Mouse (Mus musculus) forebrain, postnatal 0 days (tissue): ENCODE results near the gene Camta1. TPM values are rescaled to one million over a fixed set of nuclear protein-coding genes. Genes with fewer than 3 reads are reported as not detected.
A peak's percentile ranks its signal among the peaks of the same experiment; 100 is the strongest.
"Not testable (repeated sequence)": the region's sequence is repeated elsewhere in the genome, so short reads cannot be mapped to it uniquely, and the experiment has no call there.

Experiments used
- ATAC-seq: fragments of 200-750 bp; cut with Nextera tagmentation; 2 replicates; pipeline ENCODE4 v1.8.0; 2017; ENCODE audit warnings: mild to moderate bottlenecking, moderate library complexity
- DNase-seq: peaks from one replicate; pipeline ENCODE4 v3.0.0-alpha.2; 2015
- H3K27ac ChIP-seq: fragments of 300-500 bp; sonication (generic); 2 replicates; pipeline ENCODE4 v1.5.1; 2014; ENCODE audit warnings: low read depth, mild to moderate bottlenecking, antibody characterized with exemption, low read length, moderate library complexity, mixed read lengths
- H3K27me3 ChIP-seq: fragments of 300-500 bp; sonication (generic); 2 replicates; pipeline ENCODE4 v1.6.1; 2014; ENCODE audit warnings: mild to moderate bottlenecking, low read length, mixed read lengths; ENCODE audit not compliant: insufficient read depth
- H3K36me3 ChIP-seq: fragments of 300-500 bp; sonication (generic); 2 replicates; pipeline ENCODE4 v1.6.1; 2014; ENCODE audit warnings: mild to moderate bottlenecking, moderate library complexity; ENCODE audit not compliant: insufficient read depth
- H3K4me1 ChIP-seq: fragments of 300-500 bp; sonication (generic); 2 replicates; pipeline ENCODE4 v1.6.1; 2014; ENCODE audit warnings: antibody characterized with exemption; ENCODE audit not compliant: insufficient read depth
- H3K4me2 ChIP-seq: fragments of 300-500 bp; sonication (generic); 2 replicates; pipeline ENCODE4 v1.6.1; 2014; ENCODE audit warnings: low read depth, mild to moderate bottlenecking, moderate library complexity
- H3K4me3 ChIP-seq: fragments of 300-500 bp; sonication (generic); 2 replicates; pipeline ENCODE4 v1.5.1; 2014; ENCODE audit warnings: low read depth, low read length, mixed read lengths
- H3K9ac ChIP-seq: fragments of 300-500 bp; sonication (generic); 2 replicates; pipeline ENCODE4 v1.6.1; 2014; ENCODE audit warnings: mild to moderate bottlenecking
- H3K9me3 ChIP-seq: fragments of 300-500 bp; sonication (generic); 2 replicates; pipeline ENCODE4 v1.6.1; 2016; ENCODE audit warnings: low read length
- CTCF ChIP-seq: sonication (generic); IDR thresholded peaks from 2 replicates; pipeline ENCODE4 v1.5.1; 2016; ENCODE audit warnings: antibody characterized with exemption, control low read depth, low read depth
- WGBS: fragments of 180-500 bp; shearing (Covaris S2); extraction: QIAGEN DNeasy Blood & Tissue Kit; methylation state at CpG from one replicate; pipeline ENCODE4 v1.1.7; 2014; 5-methylcytosine and 5-hydroxymethylcytosine counted together
- polyA plus RNA-seq: library from polyadenylated mRNA; unstranded; fragments of >200 nt; fragmentation: Nextera tagmentation; extraction: Ambion mirVana; gene quantifications from 2 replicates; pipeline ENCODE4 v1.2.1, GENCODE M21; 2015
- total RNA-seq: library from RNA; depleted of rRNA; stranded (reverse); fragments of >200 nt; gene quantifications from 2 replicates; pipeline ENCODE4 v1.2.3, GENCODE M21; 2014

The Camta1 gene
- total and polyA plus RNA-seq, 2 experiments from 2014 or later, result 87.4 to 131 TPM

- Histone ChIP-seq H3K4me3 (peak within 1 kb of the TSS; percentile 60), H3K27ac (no peak within 1 kb of the TSS), H3K9ac (peak within 1 kb of the TSS; percentile 32), H3K27me3 (no peaks in the 10 kb centered on the region), H3K9me3 (no peaks in the 10 kb centered on the region), H3K4me1 (no peaks in the 10 kb centered on the region; the same call in 1 of the 2 replicates), H3K4me2 (peak within 1 kb of the TSS; percentile 92), H3K36me3 (peaks cover 21% of the 10 kb centered on the region)
- 3% methylated on average over 76 of the region's 79 CpGs for WGBS
- DNase-seq (peak; percentile 89), ATAC-seq (peak; percentile 97)
- TF ChIP-seq CTCF, result no peak
These were observed 817.4 kb downstream of the Camta1 start, which contains the start of gene Per3 for GRCm38 (mm10) chr4:151044037-151044943. Gene Per3 (minus strand): TSS chr4:151044665.

- Histone ChIP-seq H3K27me3 (no peaks in the 10 kb centered on the region), H3K4me3 (peak overlapping the region; percentile 60; the same call in 1 of the 2 replicates), H3K27ac (no peak overlapping the region), H3K4me2 (peak overlapping the region; percentile 92; the same call in 1 of the 2 replicates), H3K9me3 (no peaks in the 10 kb centered on the region), H3K9ac (no peak overlapping the region), H3K4me1 (no peaks in the 10 kb centered on the region; the same call in 1 of the 2 replicates), H3K36me3 (peaks cover 17% of the 10 kb centered on the region)
- TF ChIP-seq CTCF, result no peak
- 40% methylated on average over 5 of the region's 5 CpGs for WGBS
- no peak for ATAC-seq
- no peak for DNase-seq
These were observed 818.4 kb downstream of the Camta1 start for GRCm38 (mm10) chr4:151043281-151043680.

GRCm38 (mm10) chr4:151041506-151041905, 820.2 kb downstream of the Camta1 start:
- no peak overlapping the region for H3K4me2 ChIP-seq
- no peak for TF ChIP-seq CTCF
- 90% methylated on average over 5 of the region's 5 CpGs for WGBS
- no peak for DNase-seq
- ATAC-seq, result no peak
- no peaks in the 10 kb centered on the region for H3K27me3 ChIP-seq
- H3K27ac ChIP-seq, result no peak overlapping the region
- H3K9me3 ChIP-seq, result no peaks in the 10 kb centered on the region
- H3K4me1 ChIP-seq, result no peaks in the 10 kb centered on the region; the same call in 1 of the 2 replicates
- peaks cover 3% of the 10 kb centered on the region; the same call in 1 of the 2 replicates for H3K36me3 ChIP-seq
- no peak overlapping the region for H3K9ac ChIP-seq
- no peak overlapping the region for H3K4me3 ChIP-seq

- ATAC-seq, result no peak
- no peak overlapping the region for H3K27ac ChIP-seq
- 91% methylated on average over 11 of the region's 11 CpGs for WGBS
- H3K9ac ChIP-seq, result no peak overlapping the region
- no peak overlapping the region for H3K4me2 ChIP-seq
- no peak for TF ChIP-seq CTCF
- no peaks in the 10 kb centered on the region for H3K9me3 ChIP-seq
- H3K4me3 ChIP-seq, result no peak overlapping the region
- no peak for DNase-seq
- H3K36me3 ChIP-seq, result no peaks in the 10 kb centered on the region
- H3K4me1 ChIP-seq, result no peaks in the 10 kb centered on the region
- H3K27me3 ChIP-seq, result no peaks in the 10 kb centered on the region
These were observed 823.9 kb downstream of the Camta1 start for GRCm38 (mm10) chr4:151037800-151038199.

GRCm38 (mm10) chr4:151036521-151036920, 825.2 kb downstream of the Camta1 start:
- no peak overlapping the region for H3K9ac ChIP-seq
- no peak overlapping the region for H3K27ac ChIP-seq
- 88% methylated on average over 7 of the region's 7 CpGs for WGBS
- TF ChIP-seq CTCF, result no peak
- no peaks in the 10 kb centered on the region for H3K9me3 ChIP-seq
- H3K4me3 ChIP-seq, result no peak overlapping the region
- no peaks in the 10 kb centered on the region for H3K36me3 ChIP-seq
- DNase-seq (no peak), ATAC-seq (no peak)
- no peak overlapping the region for H3K4me2 ChIP-seq
- H3K4me1 ChIP-seq, result no peaks in the 10 kb centered on the region
- no peaks in the 10 kb centered on the region for H3K27me3 ChIP-seq

- peak; percentile 82 for TF ChIP-seq CTCF
These were observed 834.7 kb downstream of the Camta1 start for GRCm38 (mm10) chr4:151027001-151027400.

GRCm38 (mm10) chr4:151024152-151024551, 837.5 kb downstream of the Camta1 start:
- ATAC-seq, result no peak
- WGBS, result 88% methylated on average over 9 of the region's 9 CpGs

More at GRCm38 (mm10) chr4:151027001-151027400, 834.7 kb downstream of the Camta1 start:
- H3K9ac ChIP-seq, result no peak overlapping the region
- ATAC-seq, result peak; percentile 50; the same call in 1 of the 2 replicates
- DNase-seq, result peak; percentile 57
- no peaks in the 10 kb centered on the region for H3K4me1 ChIP-seq
- no peaks in the 10 kb centered on the region for H3K9me3 ChIP-seq
- 47% methylated on average over 6 of the region's 6 CpGs for WGBS
- H3K27ac ChIP-seq, result no peak overlapping the region
- H3K27me3 ChIP-seq, result no peaks in the 10 kb centered on the region
- H3K4me3 ChIP-seq, result no peak overlapping the region
- H3K36me3 ChIP-seq, result peaks cover 12% of the 10 kb centered on the region
- H3K4me2 ChIP-seq, result no peak overlapping the region

GRCm38 (mm10) chr4:151017356-151017755, 844.3 kb downstream of the Camta1 start:
- 92% methylated on average over 1 of the region's 1 CpGs for WGBS
- H3K9ac ChIP-seq, H3K4me1 ChIP-seq, H3K4me2 ChIP-seq, H3K4me3 ChIP-seq, H3K27me3 ChIP-seq, ATAC-seq, DNase-seq, H3K27ac ChIP-seq, H3K9me3 ChIP-seq: not testable (repeated sequence)
- peaks cover 27% of the 10 kb centered on the region for H3K36me3 ChIP-seq

More at GRCm38 (mm10) chr4:151024152-151024551, 837.5 kb downstream of the Camta1 start:
- Histone ChIP-seq H3K4me2 (no peak overlapping the region), H3K4me3 (no peak overlapping the region), H3K9ac (no peak overlapping the region), H3K9me3 (no peaks in the 10 kb centered on the region), H3K27me3 (no peaks in the 10 kb centered on the region), H3K27ac (no peak overlapping the region), H3K36me3 (peaks cover 16% of the 10 kb centered on the region), H3K4me1 (no peaks in the 10 kb centered on the region)
- DNase-seq, result no peak
- TF ChIP-seq CTCF, result no peak
